Mouse (Mus musculus) cerebellum, postnatal 14 days (tissue): ENCODE measurements at regions not wholly inside any gene's neighbourhood (a gene's known extent, or its start where the extent isn't known, plus 50 kb on each side); places are given as distances from the start of the nearest gene placed in this dataset.

Source experiments
- DNase-seq, 2 experiments: peaks; one replicate each; pipeline ENCODE4 v3.0.0; 2021; ENCODE audit warnings: mixed read lengths in 2 of 2

- DNase-seq: no peak
Observed at GRCm38 (mm10) chr8:41483297-41483696, 66.4 kb upstream of the Frg1 start.

- no peak for DNase-seq
Observed at GRCm38 (mm10) chr8:41472992-41473699, 56.3 kb upstream of the Frg1 start.

- DNase-seq: no peak
Observed at GRCm38 (mm10) chr8:41472233-41472632, 55.4 kb upstream of the Frg1 start.
